10 mouse cellular contexts compared by ENCODE assay signal in the genomic region with DNA sequence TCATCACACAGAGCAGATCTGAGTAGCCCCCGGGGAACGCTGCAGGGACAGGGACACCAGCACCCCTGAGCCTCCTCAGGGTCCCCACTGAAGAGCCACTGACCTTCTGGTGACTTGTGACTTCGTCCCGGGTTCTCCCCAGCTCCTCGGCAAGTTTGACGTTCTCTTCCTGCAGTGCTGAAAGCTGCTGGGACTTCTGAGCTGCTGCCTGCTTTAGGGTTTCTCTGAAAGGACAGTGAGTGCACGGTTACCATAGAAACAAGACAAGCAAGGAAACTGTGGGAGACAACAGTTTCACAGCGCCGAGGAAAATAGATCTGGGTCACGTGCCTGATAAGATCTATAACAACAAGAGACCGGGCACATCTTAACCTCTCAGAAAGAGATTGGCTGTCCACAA. TPM values are rescaled to one million over a fixed set of nuclear protein-coding genes. Genes with fewer than 3 reads are reported as not detected.
A peak's percentile ranks its signal among the peaks of the same experiment; 100 is the strongest.
DNase-seq lines count a peak whose midpoint lies in the region; ATAC-seq and TF ChIP-seq lines count a peak whose summit lies in the region.
"Had no signal": no experiment of that assay in that cellular context is flagged by ENCODE, and none has a peak within 500 bp of the region (broad histone marks: within the 10 kb centered on the region; RNA-seq: fewer than 3 reads in every experiment).

No protein-coding gene starts in this region.

- ATAC-seq in embryonic facial prominence, embryonic 11.5 days (replicated peaks; ENCODE audit: insufficient number of reproducible peaks, low FRiP score, low TSS enrichment, low read depth), result no peak
- no peak for ATAC-seq in neural tube, embryonic 13.5 days (ENCODE audit: low read depth)
- peak; percentile 77; the same call in 1 of the 2 replicates for ATAC-seq in hindbrain, embryonic 16.5 days
- peak; percentile 27; the same call in 1 of the 2 replicates for ATAC-seq in midbrain, postnatal 0 days (ENCODE audit: low FRiP score)

- no peak overlapping the region for H3K4me2 ChIP-seq in embryonic facial prominence, embryonic 11.5 days (ENCODE audit: low read depth, low read length)
- H3K4me2 ChIP-seq in neural tube, embryonic 13.5 days, result no peak overlapping the region
- H3K4me2 ChIP-seq in hindbrain, embryonic 16.5 days (ENCODE audit: low read length), result peak overlapping the region; percentile 18
- H3K4me2 ChIP-seq in midbrain, postnatal 0 days (ENCODE audit: low read depth, low read length, poor library complexity, severe bottlenecking), result peak overlapping the region; percentile 16
- H3K4me2 ChIP-seq: embryonic facial prominence, embryonic 13.5 days; limb, embryonic 12.5 days had no signal

- DNase-seq in embryonic facial prominence, embryonic 11.5 days (ENCODE audit: low spot score), result peak; percentile 11
- DNase-seq in embryonic facial prominence, embryonic 10.5 days (ENCODE audit: low spot score), result no peak
- DNase-seq in neural tube, embryonic 10.5 days (ENCODE audit: extremely low spot score, low spot score), result no peak
- DNase-seq in midbrain, postnatal 0 days (ENCODE audit: low spot score), result peak; percentile 72
- no peak for DNase-seq in gastrocnemius, postnatal 36 days
- DNase-seq in gastrocnemius, adult 8-10 months (ENCODE audit: low spot score in 2 of 2), result no peak

- H3K36me3 ChIP-seq in embryonic facial prominence, embryonic 11.5 days (replicated peaks; ENCODE audit: control insufficient read depth, insufficient read depth, low read depth, low read length), result no peaks in the 10 kb centered on the region; the same call in 1 of the 2 replicates
- peaks cover 82% of the 10 kb centered on the region for H3K36me3 ChIP-seq in embryonic facial prominence, embryonic 10.5 days (replicated peaks)
- peaks cover 85% of the 10 kb centered on the region for H3K36me3 ChIP-seq in neural tube, embryonic 13.5 days
- H3K36me3 ChIP-seq in hindbrain, embryonic 16.5 days (ENCODE audit: control insufficient read depth, insufficient read depth, low read length), result peaks cover 28% of the 10 kb centered on the region
- H3K36me3 ChIP-seq in midbrain, postnatal 0 days (ENCODE audit: insufficient read depth, low read length), result peaks cover 37% of the 10 kb centered on the region

- H3K4me1 ChIP-seq in embryonic facial prominence, embryonic 11.5 days (ENCODE audit: control insufficient read depth, insufficient read depth, low read length), result no peaks in the 10 kb centered on the region
- H3K4me1 ChIP-seq in embryonic facial prominence, embryonic 10.5 days, result no peaks in the 10 kb centered on the region
- peaks cover 8% of the 10 kb centered on the region; the same call in 1 of the 2 replicates for H3K4me1 ChIP-seq in neural tube, embryonic 13.5 days (replicated peaks)
- peaks cover 6% of the 10 kb centered on the region for H3K4me1 ChIP-seq in hindbrain, embryonic 16.5 days (ENCODE audit: control insufficient read depth, insufficient read depth, low read depth, low read length)
- H3K4me1 ChIP-seq in midbrain, postnatal 0 days (ENCODE audit: insufficient read depth, low read length), result no peaks in the 10 kb centered on the region
- H3K4me1 ChIP-seq: embryonic facial prominence, embryonic 13.5 days; limb, embryonic 12.5 days had no signal

- H3K27ac ChIP-seq in embryonic facial prominence, embryonic 11.5 days (replicated peaks; ENCODE audit: low read depth, low read length), result no peak overlapping the region
- H3K27ac ChIP-seq in embryonic facial prominence, embryonic 10.5 days (replicated peaks), result no peak overlapping the region
- 0 out of 2 replicates have a peak overlapping the region, but pooled peaks have one; percentile 13 for H3K27ac ChIP-seq in neural tube, embryonic 13.5 days (replicated peaks)
- H3K27ac ChIP-seq in hindbrain, embryonic 16.5 days (ENCODE audit: low read depth, low read length), result peak overlapping the region; percentile 51; the same call in 1 of the 2 replicates
- H3K27ac ChIP-seq in midbrain, postnatal 0 days (ENCODE audit: low read depth, low read length), result no peak overlapping the region
- H3K27ac ChIP-seq: embryonic facial prominence, embryonic 13.5 days; limb, embryonic 12.5 days had no signal

- H3K4me3 ChIP-seq in embryonic facial prominence, embryonic 11.5 days (ENCODE audit: low read depth, low read length), result no peak overlapping the region
- H3K4me3 ChIP-seq in embryonic facial prominence, embryonic 10.5 days, result no peak overlapping the region
- peak overlapping the region; percentile 5; the same call in 1 of the 2 replicates for H3K4me3 ChIP-seq in neural tube, embryonic 13.5 days
- no peak overlapping the region for H3K4me3 ChIP-seq in hindbrain, embryonic 16.5 days (ENCODE audit: low read length)
- peak overlapping the region; percentile 9; the same call in 1 of the 2 replicates for H3K4me3 ChIP-seq in midbrain, postnatal 0 days (ENCODE audit: low read depth, low read length)
- H3K4me3 ChIP-seq: embryonic facial prominence, embryonic 13.5 days; limb, embryonic 12.5 days had no signal

- intact Hi-C loops in gastrocnemius, postnatal 36 days (cut with DNase I), result no loop called here

- H3K9ac ChIP-seq in embryonic facial prominence, embryonic 11.5 days (replicated peaks; ENCODE audit: low read length), result no peak overlapping the region
- no peak overlapping the region for H3K9ac ChIP-seq in neural tube, embryonic 13.5 days
- H3K9ac ChIP-seq in hindbrain, embryonic 16.5 days (ENCODE audit: low read depth, low read length), result no peak overlapping the region
- no peak overlapping the region; the same call in 1 of the 2 replicates for H3K9ac ChIP-seq in midbrain, postnatal 0 days (replicated peaks; ENCODE audit: low read length, poor library complexity, severe bottlenecking)
- H3K9ac ChIP-seq: embryonic facial prominence, embryonic 13.5 days; limb, embryonic 12.5 days had no signal

- WGBS in embryonic facial prominence, embryonic 11.5 days, result 58% methylated on average over 11 of the region's 11 CpGs
- WGBS in embryonic facial prominence, embryonic 10.5 days, result 57% methylated on average over 11 of the region's 11 CpGs
- 36% methylated on average over 11 of the region's 11 CpGs for WGBS in neural tube, embryonic 13.5 days
- WGBS in hindbrain, embryonic 16.5 days, result 32% methylated on average over 11 of the region's 11 CpGs
- 26% methylated on average over 11 of the region's 11 CpGs for WGBS in midbrain, postnatal 0 days

- no peaks in the 10 kb centered on the region for H3K27me3 ChIP-seq in embryonic facial prominence, embryonic 11.5 days (ENCODE audit: control insufficient read depth, insufficient read depth, low read length)
- H3K27me3 ChIP-seq in embryonic facial prominence, embryonic 10.5 days (replicated peaks; ENCODE audit: low read depth, poor library complexity, severe bottlenecking), result no peaks in the 10 kb centered on the region
- no peaks in the 10 kb centered on the region for H3K27me3 ChIP-seq in neural tube, embryonic 13.5 days
- H3K27me3 ChIP-seq in hindbrain, embryonic 16.5 days (replicated peaks; ENCODE audit: control insufficient read depth, insufficient read depth, low read length), result no peaks in the 10 kb centered on the region
- H3K27me3 ChIP-seq in midbrain, postnatal 0 days (ENCODE audit: insufficient read depth, low read length), result no peaks in the 10 kb centered on the region
- H3K27me3 ChIP-seq: embryonic facial prominence, embryonic 13.5 days; limb, embryonic 12.5 days had no signal

- H3K9me3 ChIP-seq in embryonic facial prominence, embryonic 11.5 days (replicated peaks; ENCODE audit: control insufficient read depth, low read length), result no peaks in the 10 kb centered on the region
- H3K9me3 ChIP-seq in embryonic facial prominence, embryonic 10.5 days, result no peaks in the 10 kb centered on the region
- no peaks in the 10 kb centered on the region for H3K9me3 ChIP-seq in neural tube, embryonic 13.5 days
- H3K9me3 ChIP-seq in hindbrain, embryonic 16.5 days (ENCODE audit: control insufficient read depth, low read length), result no peaks in the 10 kb centered on the region
- no peaks in the 10 kb centered on the region for H3K9me3 ChIP-seq in midbrain, postnatal 0 days (ENCODE audit: low read length)
- H3K9me3 ChIP-seq: embryonic facial prominence, embryonic 13.5 days; limb, embryonic 12.5 days had no signal

- no peak for TF ChIP-seq CTCF in midbrain, postnatal 0 days (IDR thresholded peaks at IDR 0.05)

RNA-seq across cellular contexts. Expression of a gene that starts 30.7 kb away (rescaled TPM):
- 27.9 and 31.6 TPM in 2 replicates for polyA plus RNA-seq in embryonic facial prominence, embryonic 11.5 days (2014; fragmentation: Nextera tagmentation; extraction: Ambion mirVana)
- 28.1 and 32.0 TPM in 2 replicates for polyA plus RNA-seq in embryonic facial prominence, embryonic 10.5 days (2016; fragmentation: Nextera tagmentation; extraction: Ambion mirVana)
- polyA plus RNA-seq in neural tube, embryonic 13.5 days (2015; fragmentation: Nextera tagmentation; extraction: Ambion mirVana), result 43.0 and 45.4 TPM in 2 replicates
- 40.0 and 44.3 TPM in 2 replicates for polyA plus RNA-seq in hindbrain, embryonic 16.5 days (2015; fragmentation: Nextera tagmentation; extraction: Ambion mirVana)
- 56.2 and 58.1 TPM in 2 replicates for total RNA-seq in midbrain, postnatal 0 days (2014; rRNA removed)
- polyA plus RNA-seq in midbrain, postnatal 0 days (2015; fragmentation: Nextera tagmentation; extraction: Ambion mirVana), result 39.4 and 42.0 TPM in 2 replicates
- 10 to 100 TPM; 28.6 to 31.1 TPM for total RNA-seq in gastrocnemius, postnatal 36 days (2021)
- 10 to 100 TPM; 35.1 to 44.4 (median 38.9) TPM for total RNA-seq in gastrocnemius, adult 8-10 months (2022)

Comparison
In these comparisons a context has a peak if more than half of its experiments do, and no peak if none do; other contexts are left out.
1. DNase-seq: peak in embryonic facial prominence, embryonic 11.5 days (single experiment) and midbrain, postnatal 0 days (single experiment); none in embryonic facial prominence, embryonic 10.5 days (single experiment), neural tube, embryonic 10.5 days (single experiment), gastrocnemius, postnatal 36 days (0 of 2) and gastrocnemius, adult 8-10 months (0 of 2).
2. ATAC-seq: peak in hindbrain, embryonic 16.5 days (single experiment) and midbrain, postnatal 0 days (single experiment); none in embryonic facial prominence, embryonic 11.5 days (single experiment) and neural tube, embryonic 13.5 days (single experiment).
3. H3K27ac ChIP-seq: peak in neural tube, embryonic 13.5 days (single experiment) and hindbrain, embryonic 16.5 days (single experiment); none in embryonic facial prominence, embryonic 11.5 days (single experiment), embryonic facial prominence, embryonic 10.5 days (single experiment) and midbrain, postnatal 0 days (single experiment).
4. H3K4me2 ChIP-seq: peak in hindbrain, embryonic 16.5 days (single experiment) and midbrain, postnatal 0 days (single experiment); none in embryonic facial prominence, embryonic 11.5 days (single experiment) and neural tube, embryonic 13.5 days (single experiment).
5. H3K4me3 ChIP-seq: peak in neural tube, embryonic 13.5 days (single experiment) and midbrain, postnatal 0 days (single experiment); none in embryonic facial prominence, embryonic 11.5 days (single experiment), embryonic facial prominence, embryonic 10.5 days (single experiment) and hindbrain, embryonic 16.5 days (single experiment).